Mouse (Mus musculus): ENCODE data around the gene Gsap. TPM values are rescaled to one million over a fixed set of nuclear protein-coding genes. Genes with fewer than 3 reads are reported as not detected.
A peak's percentile ranks its signal among the peaks of the same experiment; 100 is the strongest.
"Not testable (repeated sequence)": the region's sequence is repeated elsewhere in the genome, so short reads cannot be mapped to it uniquely, and the experiment has no call there.

Gene Gsap
- total RNA-seq, 2 experiments from 2014 or later: 6.6 TPM

DNA sequence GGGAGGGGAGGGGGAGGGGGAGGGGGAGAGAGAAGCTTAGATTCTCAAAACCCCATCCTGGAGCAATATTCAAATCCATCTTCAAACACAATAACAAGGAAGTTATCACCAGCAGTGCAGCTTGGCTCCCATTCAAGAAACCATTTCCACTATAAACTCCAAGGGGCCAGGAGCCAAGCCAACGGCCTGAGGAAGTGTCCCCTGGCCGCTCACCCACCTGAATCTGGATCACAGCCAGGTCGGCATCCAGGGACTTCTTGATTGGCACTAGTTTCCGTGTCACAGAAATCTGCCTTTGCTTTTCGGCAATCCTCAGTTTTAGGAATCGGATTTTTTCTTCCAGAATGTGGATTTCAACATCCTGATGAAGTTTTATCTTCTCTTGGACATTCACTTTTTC, 115.0 kb downstream of the Gsap start:
- DNase-seq (ENCODE audit: low spot score in 2 of 2): no peak

- no peak for DNase-seq (ENCODE audit: low spot score in 2 of 2)
These were observed 121.1 kb downstream of the Gsap start for GRCm38 (mm10) chr5:21307165-21307564.

- DNase-seq (ENCODE audit: low spot score in 2 of 2): no peak
These were observed 128.6 kb downstream of the Gsap start for GRCm38 (mm10) chr5:21314696-21315095.

GRCm38 (mm10) chr5:21320138-21320537, 134.1 kb downstream of the Gsap start:
- no peak for DNase-seq (ENCODE audit: low spot score in 2 of 2)

- peak; percentile 25 to 29 for DNase-seq (ENCODE audit: low spot score in 2 of 2)
These were observed 140.4 kb downstream of the Gsap start for GRCm38 (mm10) chr5:21326494-21326893.

DNA sequence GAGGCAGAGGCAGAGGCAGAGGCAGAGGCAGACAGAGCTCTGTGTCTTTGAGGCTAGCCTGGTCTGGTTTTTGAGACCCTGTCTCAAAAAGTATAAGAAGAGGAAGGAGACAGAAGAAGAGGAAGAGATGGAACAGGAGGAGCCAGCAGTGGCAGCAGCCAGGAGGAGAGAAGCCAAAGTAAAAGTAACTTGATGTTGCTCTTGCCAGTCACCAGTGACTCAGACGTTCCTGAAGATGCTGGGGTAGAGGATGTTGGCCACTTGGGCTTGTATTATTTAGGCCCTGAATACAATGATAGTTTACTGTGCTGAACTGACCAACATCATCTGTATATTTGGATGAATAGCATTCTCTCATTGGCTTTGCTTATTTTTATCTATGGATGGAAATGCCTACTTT, 142.5 kb downstream of the Gsap start:
- no peak for DNase-seq (ENCODE audit: low spot score in 2 of 2)

DNA sequence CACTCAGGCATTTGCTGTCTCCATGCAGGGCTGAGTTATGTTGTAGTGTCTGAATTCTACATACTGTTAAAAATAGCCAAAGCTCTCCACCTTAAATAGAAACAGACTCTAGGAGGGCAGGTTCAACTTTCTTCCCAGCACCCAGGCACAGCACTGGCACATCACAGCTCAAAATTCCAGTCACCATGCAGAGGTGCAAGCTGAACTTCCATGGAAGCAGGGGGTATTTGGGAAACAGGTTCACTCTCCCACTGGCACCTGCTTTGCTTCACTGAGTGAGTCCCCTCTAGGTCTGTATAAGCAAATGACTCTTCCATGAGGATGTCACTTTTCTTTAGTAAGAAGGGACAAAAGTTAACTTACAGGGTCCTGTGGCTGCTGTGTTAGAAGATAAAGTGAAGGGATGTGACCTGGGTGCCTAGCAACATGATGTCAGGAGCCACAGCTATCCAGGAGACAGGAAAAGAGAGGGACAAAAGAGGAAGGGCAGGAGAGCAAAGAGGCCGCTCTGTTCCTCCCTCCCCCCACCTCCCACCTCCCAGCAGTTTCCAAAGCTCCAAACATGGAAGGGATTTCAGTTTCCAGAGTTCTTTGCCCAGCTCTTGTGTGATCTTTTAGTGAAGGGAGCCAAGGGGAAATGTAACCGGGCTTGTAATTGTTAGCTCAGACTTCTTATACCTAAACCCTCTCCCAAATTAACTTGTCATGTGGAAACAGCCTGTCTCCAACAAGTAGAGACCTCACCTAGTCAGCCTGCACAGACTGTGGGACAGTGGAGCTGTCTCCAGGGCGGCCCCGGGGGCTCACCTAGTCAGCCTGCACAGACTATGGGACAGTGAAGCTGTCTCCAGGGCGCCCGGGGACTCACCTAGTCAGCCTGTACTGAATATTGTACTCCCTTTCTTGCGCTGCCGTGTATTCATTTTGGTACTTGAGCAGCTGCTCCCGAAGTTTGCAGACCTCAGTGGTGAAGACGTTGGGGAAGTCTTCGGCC, 143.9 kb downstream of the Gsap start:
- no peak for DNase-seq (ENCODE audit: low spot score in 2 of 2)

DNA sequence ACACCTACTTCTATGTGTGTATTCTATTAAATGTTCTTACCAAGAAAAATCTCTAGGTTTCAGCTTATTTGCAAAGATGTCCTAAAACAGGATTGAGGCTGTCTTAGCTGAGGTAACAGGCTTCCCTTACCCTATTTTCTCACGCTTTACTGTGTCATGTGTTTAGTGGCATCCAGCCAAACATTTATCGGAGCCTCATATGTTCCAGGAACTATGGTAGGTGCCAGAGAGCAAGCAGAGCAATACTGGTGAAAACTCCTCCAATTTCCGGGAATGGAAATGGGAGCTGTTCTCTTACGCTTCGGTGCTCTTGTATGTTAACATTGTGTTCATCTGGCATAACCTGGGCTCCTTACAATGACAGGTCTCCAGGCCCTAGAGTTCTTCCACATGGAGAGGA, 145.6 kb downstream of the Gsap start:
- DNase-seq (ENCODE audit: low spot score in 2 of 2): no peak

GRCm38 (mm10) chr5:21332119-21332518, 146.1 kb downstream of the Gsap start:
- DNase-seq (ENCODE audit: low spot score in 2 of 2): no peak

- not testable (repeated sequence) for DNase-seq (ENCODE audit: low spot score in 2 of 2)
These were observed 156.2 kb downstream of the Gsap start for GRCm38 (mm10) chr5:21342265-21342664.

DNA sequence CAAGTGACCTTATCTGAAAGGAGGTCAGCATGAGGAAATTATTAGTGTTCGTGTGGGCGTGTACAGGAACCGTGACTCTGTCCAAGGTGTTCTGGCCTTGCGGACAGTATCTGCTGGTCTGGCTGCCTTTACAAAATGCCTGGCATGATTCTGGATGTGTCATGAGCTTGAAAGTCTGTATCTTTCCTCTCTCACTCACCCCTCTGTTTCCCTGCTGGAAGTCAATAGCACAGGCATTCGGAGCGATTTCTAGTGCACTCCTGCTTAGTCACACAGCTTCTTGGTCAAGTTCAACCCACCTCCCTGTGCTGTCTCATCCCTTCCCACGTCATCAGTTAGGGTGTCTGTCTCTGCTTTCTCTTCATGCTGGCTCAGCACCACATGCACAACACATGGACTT, 162.3 kb downstream of the Gsap start:
- DNase-seq (ENCODE audit: low spot score in 2 of 2): no peak

DNA sequence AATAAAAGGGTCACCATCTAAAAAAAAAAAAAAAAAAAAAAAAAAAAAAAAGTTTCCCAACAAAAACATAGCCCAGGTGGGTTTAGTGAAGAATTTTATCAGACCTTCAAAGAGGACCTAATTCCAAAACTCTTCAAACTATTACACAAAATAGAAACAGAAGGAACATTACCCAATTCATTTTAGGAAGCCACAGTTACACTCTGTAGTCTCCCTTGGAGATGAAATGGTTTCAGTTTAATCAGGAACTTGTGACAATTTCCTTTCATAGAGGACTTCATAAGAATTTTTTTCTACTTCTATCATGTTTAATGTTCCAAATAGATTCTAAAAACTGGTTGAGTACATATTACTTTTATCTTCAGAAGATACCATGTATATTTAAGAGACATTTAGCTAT, 165.6 kb downstream of the Gsap start:
- no peak for DNase-seq (ENCODE audit: low spot score in 2 of 2)

DNA sequence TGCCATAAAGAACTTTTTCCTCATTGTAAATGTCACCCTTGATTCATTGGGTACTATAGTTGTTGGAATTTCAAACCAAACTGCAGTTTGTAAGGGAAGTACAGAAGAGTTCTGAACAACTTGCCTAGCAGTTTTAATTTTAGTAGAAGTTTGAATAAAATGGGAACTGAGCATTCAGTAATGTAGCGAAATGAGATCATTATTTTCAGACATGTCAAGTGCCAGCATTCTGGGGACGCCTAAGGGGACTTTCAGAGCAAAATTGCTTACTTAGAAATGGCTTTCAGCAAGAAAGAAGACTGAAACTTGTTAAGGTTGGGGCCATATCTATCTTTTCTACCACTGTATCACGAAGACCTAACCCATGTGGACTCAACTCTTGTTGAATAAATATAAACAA, 172.6 kb downstream of the Gsap start:
- DNase-seq (ENCODE audit: low spot score in 2 of 2): no peak

DNA sequence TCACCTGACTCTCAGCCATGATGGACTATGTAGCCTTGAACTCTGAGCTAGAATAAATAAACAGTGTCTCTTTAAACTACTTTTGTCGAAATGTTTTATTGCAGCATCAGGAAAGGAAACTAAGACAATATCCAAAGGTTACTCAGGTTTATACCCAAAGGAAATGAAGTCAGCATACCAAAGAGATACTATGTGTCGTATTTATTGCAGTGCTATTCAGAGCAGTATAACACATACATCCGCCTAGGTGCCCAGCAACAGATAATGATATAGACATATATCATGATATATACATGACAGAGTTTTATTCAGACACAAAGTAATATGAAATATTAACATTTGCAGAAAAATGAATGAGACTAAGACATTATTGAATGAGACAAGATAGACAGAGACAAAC, 177.3 kb downstream of the Gsap start:
- no peak for DNase-seq (ENCODE audit: low spot score in 2 of 2)

Other genes starting within 250 kb of the Gsap start
- 10 to 100 TPM; 19.5 to 21.8 TPM for gene Rsbn1l, start 229.9 kb upstream of the Gsap start, total RNA-seq (2021)
- gene Ptpn12, start 130.3 kb upstream of the Gsap start, total RNA-seq (2021): 10 to 100 TPM; 52.2 to 55.8 TPM
- 1 to 10 TPM; 6.5 to 6.9 TPM for gene Fgl2, start 186.4 kb downstream of the Gsap start, total RNA-seq (2021)
- under 1 TPM; 0.14 to 0.17 TPM for gene Ccdc146, start 238.4 kb downstream of the Gsap start, total RNA-seq (2021)
- gene Fam185a, start 238.7 kb downstream of the Gsap start, total RNA-seq (2021): 10 to 100 TPM; 11.9 TPM